In the genomic region with DNA sequence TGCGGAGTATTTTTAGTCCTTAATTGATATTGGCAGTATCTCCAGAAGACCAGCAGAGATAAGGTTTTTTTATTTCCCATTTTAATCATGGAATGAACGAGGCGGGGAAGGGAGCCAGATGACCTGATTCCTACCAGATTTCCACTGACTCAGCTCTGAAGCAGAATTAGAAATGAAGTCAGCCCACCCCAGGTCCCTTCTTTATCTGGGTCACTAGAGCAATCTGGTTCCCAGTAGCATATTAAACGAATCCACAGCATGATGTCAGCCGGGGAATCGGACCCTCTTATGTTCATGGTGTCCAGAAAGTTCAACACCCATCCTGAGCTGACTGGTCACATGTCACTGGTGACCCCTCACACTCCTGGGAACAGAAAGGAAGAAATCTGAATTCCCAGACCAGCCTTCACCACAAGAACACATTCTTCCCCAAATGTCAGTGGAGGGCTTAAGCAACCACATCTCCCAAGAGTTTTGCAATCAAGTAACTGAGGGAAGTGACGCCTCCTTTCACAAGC, we compare ENCODE assay signal across 10 mouse cellular contexts.
DNase-seq lines count a peak whose midpoint lies in the region; ATAC-seq and TF ChIP-seq lines count a peak whose summit lies in the region.
"Had no signal": no experiment of that assay in that cellular context is flagged by ENCODE, and none has a peak within 500 bp of the region (broad histone marks: within the 10 kb centered on the region; RNA-seq: fewer than 3 reads in every experiment).

No protein-coding gene starts in this region.

- no peak overlapping the region for H3K4me2 ChIP-seq in hindbrain, postnatal 0 days (ENCODE audit: low read depth, low read length)
- no peak overlapping the region for H3K4me2 ChIP-seq in hindbrain, embryonic 16.5 days (ENCODE audit: low read length)
- H3K4me2 ChIP-seq in lung, embryonic 14.5 days: no peak overlapping the region
- H3K4me2 ChIP-seq: limb, embryonic 13.5 days had no signal

- H3K9me3 ChIP-seq in hindbrain, postnatal 0 days (ENCODE audit: low read length): no peaks in the 10 kb centered on the region
- H3K9me3 ChIP-seq in hindbrain, embryonic 16.5 days (ENCODE audit: control insufficient read depth, low read length): no peaks in the 10 kb centered on the region
- no peaks in the 10 kb centered on the region for H3K9me3 ChIP-seq in lung, embryonic 14.5 days (ENCODE audit: low read depth, low read length)
- no peaks in the 10 kb centered on the region for H3K9me3 ChIP-seq in forebrain, embryonic 10.5 days
- H3K9me3 ChIP-seq: limb, embryonic 13.5 days had no signal

- no peak overlapping the region for H3K4me3 ChIP-seq in hindbrain, postnatal 0 days (ENCODE audit: low read length)
- H3K4me3 ChIP-seq in hindbrain, embryonic 16.5 days (ENCODE audit: low read length): no peak overlapping the region
- no peak overlapping the region for H3K4me3 ChIP-seq in lung, embryonic 14.5 days (ENCODE audit: low read depth, low read length)
- no peak overlapping the region for H3K4me3 ChIP-seq in forebrain, embryonic 10.5 days
- H3K4me3 ChIP-seq: erythroblast, embryonic 14.5 days; limb, embryonic 13.5 days had no signal

- TF ChIP-seq CTCF in hindbrain, postnatal 0 days (IDR thresholded peaks at IDR 0.05; ENCODE audit: low read depth): no peak
- no peak for TF ChIP-seq CTCF in lung, embryonic 14.5 days (IDR thresholded peaks at IDR 0.05; ENCODE audit: low read depth)

- intact Hi-C loops in gastrocnemius, postnatal 14 days (cut with DNase I; ENCODE audit: low total_unique reads): loop anchor here (5.0 to 10.0 kb wide), 2 partner anchors 143 to 235 kb away; no protein-coding TSS in a partner anchor

- H3K4me1 ChIP-seq in hindbrain, postnatal 0 days (ENCODE audit: insufficient read depth, low read length): peaks cover 3% of the 10 kb centered on the region; the same call in 1 of the 2 replicates
- no peaks in the 10 kb centered on the region for H3K4me1 ChIP-seq in hindbrain, embryonic 16.5 days (ENCODE audit: control insufficient read depth, insufficient read depth, low read depth, low read length)
- H3K4me1 ChIP-seq in lung, embryonic 14.5 days (ENCODE audit: insufficient read depth): peaks cover 35% of the 10 kb centered on the region
- H3K4me1 ChIP-seq in forebrain, embryonic 10.5 days: peaks cover 16% of the 10 kb centered on the region

- peak overlapping the region; percentile 56; the same call in 1 of the 2 replicates for H3K27ac ChIP-seq in hindbrain, postnatal 0 days
- H3K27ac ChIP-seq in hindbrain, embryonic 16.5 days (ENCODE audit: low read depth, low read length): no peak overlapping the region
- H3K27ac ChIP-seq in lung, embryonic 14.5 days (ENCODE audit: low read depth): peak overlapping the region; percentile 67
- H3K27ac ChIP-seq in forebrain, embryonic 10.5 days: no peak overlapping the region
- H3K27ac ChIP-seq: limb, embryonic 13.5 days had no signal

- H3K27me3 ChIP-seq in hindbrain, postnatal 0 days (ENCODE audit: insufficient read depth, low read length): no peaks in the 10 kb centered on the region
- H3K27me3 ChIP-seq in hindbrain, embryonic 16.5 days (replicated peaks; ENCODE audit: control insufficient read depth, insufficient read depth, low read length): no peaks in the 10 kb centered on the region
- H3K27me3 ChIP-seq in lung, embryonic 14.5 days (ENCODE audit: insufficient read depth, low read length): no peaks in the 10 kb centered on the region
- H3K27me3 ChIP-seq in forebrain, embryonic 10.5 days (ENCODE audit: poor library complexity, severe bottlenecking): no peaks in the 10 kb centered on the region
- H3K27me3 ChIP-seq: limb, embryonic 13.5 days had no signal

- peak; percentile 49 for DNase-seq in hindbrain, postnatal 0 days (ENCODE audit: low spot score)
- DNase-seq in adrenal gland, postnatal 14 days: peak; percentile 64
- peak; percentile 47 for DNase-seq in gastrocnemius, postnatal 14 days
- DNase-seq in lung, embryonic 14.5 days: peak; percentile 47
- no peak for DNase-seq in frontal cortex, postnatal 10 days (ENCODE audit: low spot score in 2 of 2)
- DNase-seq in spleen, postnatal 10 days (ENCODE audit: low spot score in 2 of 2): no peak
- DNase-seq in forebrain, embryonic 10.5 days (ENCODE audit: extremely low spot score, low spot score): no peak

- ATAC-seq in hindbrain, postnatal 0 days: peak; percentile 44
- no peak for ATAC-seq in hindbrain, embryonic 16.5 days
- ATAC-seq in lung, embryonic 14.5 days (ENCODE audit: insufficient read depth): peak; percentile 22; the same call in 1 of the 2 replicates

- 57% methylated on average over 7 of the region's 7 CpGs for WGBS in hindbrain, postnatal 0 days
- 64% methylated on average over 7 of the region's 7 CpGs for WGBS in hindbrain, embryonic 16.5 days
- WGBS in lung, embryonic 14.5 days: 46% methylated on average over 7 of the region's 7 CpGs
- WGBS in forebrain, embryonic 10.5 days: 86% methylated on average over 7 of the region's 7 CpGs

- no peak overlapping the region for H3K9ac ChIP-seq in hindbrain, postnatal 0 days (replicated peaks; ENCODE audit: low read length)
- H3K9ac ChIP-seq in hindbrain, embryonic 16.5 days (ENCODE audit: low read depth, low read length): no peak overlapping the region
- H3K9ac ChIP-seq in lung, embryonic 14.5 days: no peak overlapping the region
- H3K9ac ChIP-seq: limb, embryonic 13.5 days had no signal

- H3K36me3 ChIP-seq in hindbrain, postnatal 0 days (ENCODE audit: insufficient read depth, low read length): no peaks in the 10 kb centered on the region
- H3K36me3 ChIP-seq in hindbrain, embryonic 16.5 days (ENCODE audit: control insufficient read depth, insufficient read depth, low read length): no peaks in the 10 kb centered on the region
- peaks cover 20% of the 10 kb centered on the region for H3K36me3 ChIP-seq in lung, embryonic 14.5 days (ENCODE audit: insufficient read depth)
- peaks cover 13% of the 10 kb centered on the region for H3K36me3 ChIP-seq in forebrain, embryonic 10.5 days (replicated peaks)

Comparison
In these comparisons a context has a peak if more than half of its experiments do, and no peak if none do; other contexts are left out.
1. H3K27ac ChIP-seq: peak in hindbrain, postnatal 0 days (single experiment) and lung, embryonic 14.5 days (single experiment); none in hindbrain, embryonic 16.5 days (single experiment) and forebrain, embryonic 10.5 days (single experiment).
2. DNase-seq: peak in hindbrain, postnatal 0 days (single experiment), adrenal gland, postnatal 14 days (single experiment), gastrocnemius, postnatal 14 days (single experiment) and lung, embryonic 14.5 days (single experiment); none in frontal cortex, postnatal 10 days (0 of 2), spleen, postnatal 10 days (0 of 2) and forebrain, embryonic 10.5 days (single experiment).